In genomic region chr10:7600647-7601046, GRCm38 (mm10) we compare ENCODE assay signal across 9 mouse cellular contexts. TPM values are rescaled to one million over a fixed set of nuclear protein-coding genes. Genes with fewer than 3 reads are reported as not detected.
DNase-seq lines count a peak whose midpoint lies in the region; ATAC-seq and TF ChIP-seq lines count a peak whose summit lies in the region.
"Had no signal": no experiment of that assay in that cellular context is flagged by ENCODE, and none has a peak within 500 bp of the region (broad histone marks: within the 10 kb centered on the region; RNA-seq: fewer than 3 reads in every experiment).

No protein-coding gene starts in this region.

- 15% methylated on average over 6 of the region's 6 CpGs for WGBS in embryonic facial prominence, embryonic 11.5 days
- 18% methylated on average over 6 of the region's 6 CpGs for WGBS in heart, embryonic 12.5 days

- no peaks in the 10 kb centered on the region for H3K9me3 ChIP-seq in E14TG2a.4 (ENCODE audit: low read length)
- no peaks in the 10 kb centered on the region for H3K9me3 ChIP-seq in embryonic facial prominence, embryonic 11.5 days (replicated peaks; ENCODE audit: control insufficient read depth, low read length)
- H3K9me3 ChIP-seq in heart, embryonic 12.5 days (replicated peaks): no peaks in the 10 kb centered on the region
- H3K9me3 ChIP-seq: hindbrain, embryonic 15.5 days had no signal

- H3K27me3 ChIP-seq in E14TG2a.4 (ENCODE audit: insufficient read depth, low read length): no peaks in the 10 kb centered on the region
- H3K27me3 ChIP-seq in embryonic facial prominence, embryonic 11.5 days (ENCODE audit: control insufficient read depth, insufficient read depth, low read length): no peaks in the 10 kb centered on the region
- H3K27me3 ChIP-seq in heart, embryonic 12.5 days (replicated peaks): no peaks in the 10 kb centered on the region
- H3K27me3 ChIP-seq: hindbrain, embryonic 15.5 days had no signal

- H3K27ac ChIP-seq in embryonic facial prominence, embryonic 11.5 days (replicated peaks; ENCODE audit: low read depth, low read length): no peak overlapping the region
- H3K27ac ChIP-seq in heart, embryonic 12.5 days (ENCODE audit: poor library complexity, severe bottlenecking): no peak overlapping the region
- H3K27ac ChIP-seq in layer of hippocampus, adult 2 months: no peak overlapping the region
- H3K27ac ChIP-seq: hindbrain, embryonic 15.5 days had no signal

- H3K9ac ChIP-seq in embryonic facial prominence, embryonic 11.5 days (replicated peaks; ENCODE audit: low read length): no peak overlapping the region
- H3K9ac ChIP-seq in heart, embryonic 12.5 days: no peak overlapping the region
- H3K9ac ChIP-seq: hindbrain, embryonic 15.5 days had no signal

- peaks cover 29% of the 10 kb centered on the region for H3K4me1 ChIP-seq in E14TG2a.4 (replicated peaks; ENCODE audit: low read depth, low read length)
- no peaks in the 10 kb centered on the region for H3K4me1 ChIP-seq in embryonic facial prominence, embryonic 11.5 days (ENCODE audit: control insufficient read depth, insufficient read depth, low read length)
- no peaks in the 10 kb centered on the region for H3K4me1 ChIP-seq in heart, embryonic 12.5 days (replicated peaks)
- H3K4me1 ChIP-seq: hindbrain, embryonic 15.5 days had no signal

- H3K36me3 ChIP-seq in E14TG2a.4 (ENCODE audit: insufficient read depth, low read length): peaks cover 71% of the 10 kb centered on the region
- H3K36me3 ChIP-seq in embryonic facial prominence, embryonic 11.5 days (replicated peaks; ENCODE audit: control insufficient read depth, insufficient read depth, low read depth, low read length): no peaks in the 10 kb centered on the region
- H3K36me3 ChIP-seq in heart, embryonic 12.5 days: no peaks in the 10 kb centered on the region
- H3K36me3 ChIP-seq: hindbrain, embryonic 15.5 days had no signal

- DNase-seq in adrenal gland, postnatal 14 days: peak; percentile 84
- peak; percentile 78 for DNase-seq in embryonic facial prominence, embryonic 11.5 days (ENCODE audit: low spot score)
- DNase-seq in layer of hippocampus, adult 2 months (ENCODE audit: low spot score in 2 of 2): peak; percentile 54 to 80
- peak; percentile 87 for DNase-seq in lung, postnatal 36 days
- peak; percentile 82 to 84 for DNase-seq in right cerebral cortex, adult 2 months (ENCODE audit: low spot score in 2 of 2)
- peak; percentile 69 for DNase-seq in urinary bladder, postnatal 14 days (ENCODE audit: low spot score)

- H3K4me2 ChIP-seq in embryonic facial prominence, embryonic 11.5 days (ENCODE audit: low read depth, low read length): no peak overlapping the region
- H3K4me2 ChIP-seq in heart, embryonic 12.5 days: no peak overlapping the region
- H3K4me2 ChIP-seq: hindbrain, embryonic 15.5 days had no signal

- TF ChIP-seq CTCF in E14TG2a.4 (conservative IDR thresholded peaks at IDR 0.05; ENCODE audit: low read length): peak; percentile 93
- peak; percentile 97 for TF ChIP-seq CTCF in layer of hippocampus, adult 2 months (conservative IDR thresholded peaks at IDR 0.05)

- no peak for ATAC-seq in embryonic facial prominence, embryonic 11.5 days (replicated peaks; ENCODE audit: insufficient number of reproducible peaks, low FRiP score, low TSS enrichment, low read depth)
- ATAC-seq in heart, embryonic 12.5 days (ENCODE audit: insufficient number of reproducible peaks, low FRiP score): 0 out of 2 replicates have a peak, but pooled peaks have one; percentile 25

- H3K4me3 ChIP-seq in E14TG2a.4 (replicated peaks; ENCODE audit: low read length): no peak overlapping the region
- H3K4me3 ChIP-seq in embryonic facial prominence, embryonic 11.5 days (ENCODE audit: low read depth, low read length): no peak overlapping the region
- no peak overlapping the region for H3K4me3 ChIP-seq in heart, embryonic 12.5 days
- no peak overlapping the region for H3K4me3 ChIP-seq in layer of hippocampus, adult 2 months
- H3K4me3 ChIP-seq: hindbrain, embryonic 15.5 days had no signal

RNA-seq across cellular contexts. Expression of gene Lrp11, which starts 11.0 kb away (rescaled TPM):
- 14.8 and 15.2 TPM in 2 replicates for total RNA-seq in adrenal gland, postnatal 14 days (2021)
- 6.1 and 7.5 TPM in 2 replicates for polyA plus RNA-seq in embryonic facial prominence, embryonic 11.5 days (2014; fragmentation: Nextera tagmentation; extraction: Ambion mirVana)
- 3.2 and 3.9 TPM in 2 replicates for polyA plus RNA-seq in heart, embryonic 12.5 days (2016; fragmentation: Nextera tagmentation; extraction: Ambion mirVana)
- 100 to 1,000 TPM; 197 to 200 TPM for total RNA-seq in layer of hippocampus, adult 2 months (2021)

Comparison
In these comparisons a context has a peak if more than half of its experiments do, and no peak if none do; other contexts are left out.
1. RNA of gene Lrp11, which starts 11.0 kb away (total RNA-seq): 197 to 200 TPM in layer of hippocampus, adult 2 months; 14.8 to 15.2 TPM in adrenal gland, postnatal 14 days; every median in the first group is over 10 times any median in the second.
2. Peak in every context shown above with its lines, with median percentiles within 50 percentile points of each other: DNase-seq.